Mouse (Mus musculus) adrenal gland, adult 18-20 months (tissue): ENCODE results near the gene Apobec1. TPM values are rescaled to one million over a fixed set of nuclear protein-coding genes. Genes with fewer than 3 reads are reported as not detected.
"Not testable (repeated sequence)": the region's sequence is repeated elsewhere in the genome, so short reads cannot be mapped to it uniquely, and the experiment has no call there.

ENCODE experiments used
- DNase-seq, 2 experiments: peaks; one replicate each; pipeline ENCODE4 v3.0.0; 2021 to 2022; ENCODE audit warnings: low spot score in 2 of 2
- long read RNA-seq, 2 experiments: library from polyadenylated mRNA; stranded (forward); transcript quantifications; one replicate each; pipeline ENCODE4 v2.0.0; 2021
- total RNA-seq, 2 experiments: library from RNA; stranded (reverse); gene quantifications; 1 replicate in 1 of 2; 2 replicates in 1 of 2; pipeline ENCODE4 v1.2.3; 2021

Apobec1 gene
- total RNA-seq = 10 to 100 TPM in 1 of 2 experiments, 1 to 10 TPM in 1; 9.6 to 17.0 TPM
- long read RNA-seq, experiment 1, transcript Apobec1-201 (8 exons, 2,127 nt) = major isoform, 5 of 8 reads
- long read RNA-seq, experiment 1, partial matches to known transcripts = 0 of 8 reads
- long read RNA-seq, experiment 1, other reads (novel, unspliced or antisense) = 2 of 8 reads
- long read RNA-seq, experiment 2, partial matches to known transcripts = 1 of 8 reads
- long read RNA-seq, experiment 2, other reads (novel, unspliced or antisense) = 4 of 8 reads

- DNase-seq = peak; percentile 68 to 69
Measured at GRCm38 (mm10) chr6:122602242-122602991, at the start of gene Apobec1. Apobec1 (minus strand) TSS chr6:122602444.

GRCm38 (mm10) chr6:122650398-122650980, 48.2 kb upstream of the Apobec1 start:
- DNase-seq = no peak

- DNase-seq = no peak
Measured at GRCm38 (mm10) chr6:122649903-122650302, 47.7 kb upstream of the Apobec1 start.

GRCm38 (mm10) chr6:122644196-122644595, 42.0 kb upstream of the Apobec1 start:
- DNase-seq = not testable (repeated sequence)

GRCm38 (mm10) chr6:122637566-122637965, 35.3 kb upstream of the Apobec1 start:
- DNase-seq = not testable (repeated sequence)

- no peak for DNase-seq
Measured at GRCm38 (mm10) chr6:122636666-122637065, 34.4 kb upstream of the Apobec1 start.

- DNase-seq = peak in 1 of 2 experiments; percentile 29
Measured at GRCm38 (mm10) chr6:122635315-122635714, 33.1 kb upstream of the Apobec1 start.

GRCm38 (mm10) chr6:122633411-122633810, 31.2 kb upstream of the Apobec1 start:
- no peak for DNase-seq

- no peak for DNase-seq
Measured at GRCm38 (mm10) chr6:122627469-122628108, 25.3 kb upstream of the Apobec1 start.

- no peak for DNase-seq
Measured at GRCm38 (mm10) chr6:122626110-122626509, 23.9 kb upstream of the Apobec1 start, which contains the start of gene Dppa3. Dppa3 (plus strand) TSS chr6:122626410.

GRCm38 (mm10) chr6:122625156-122625555, 22.9 kb upstream of the Apobec1 start:
- no peak for DNase-seq

GRCm38 (mm10) chr6:122624480-122624879, 22.2 kb upstream of the Apobec1 start:
- no peak for DNase-seq

- DNase-seq = no peak
Measured at GRCm38 (mm10) chr6:122621066-122621465, 18.8 kb upstream of the Apobec1 start.

- DNase-seq = no peak
Measured at GRCm38 (mm10) chr6:122616022-122616421, 13.8 kb upstream of the Apobec1 start.

- DNase-seq = no peak
Measured at GRCm38 (mm10) chr6:122614047-122614446, 11.8 kb upstream of the Apobec1 start.

GRCm38 (mm10) chr6:122612426-122612825, 10.2 kb upstream of the Apobec1 start:
- DNase-seq = no peak

- no peak for DNase-seq
Measured at GRCm38 (mm10) chr6:122609771-122610170, 7.5 kb upstream of the Apobec1 start, which contains the start of gene Gdf3. Gdf3 (minus strand) TSS chr6:122610087.

GRCm38 (mm10) chr6:122609377-122609728, 7.1 kb upstream of the Apobec1 start:
- DNase-seq = no peak

- no peak for DNase-seq
Measured at GRCm38 (mm10) chr6:122608434-122609376, 6.5 kb upstream of the Apobec1 start.

GRCm38 (mm10) chr6:122607700-122608099, 5.5 kb upstream of the Apobec1 start:
- no peak for DNase-seq
